Mouse (Mus musculus) midbrain, embryonic 14.5 days (tissue): ENCODE data around the gene Lpar3. TPM values are rescaled to one million over a fixed set of nuclear protein-coding genes. Genes with fewer than 3 reads are reported as not detected.

Source experiments
- ATAC-seq: fragments of 200-750 bp; cut with Nextera tagmentation; 2 replicates; pipeline ENCODE4 v1.8.0; 2017; ENCODE audit warnings: moderate number of reproducible peaks, moderate library complexity; ENCODE audit not compliant: low FRiP score, low TSS enrichment
- DNase-seq: peaks from one replicate; pipeline ENCODE4 v3.0.0-alpha.2; 2015
- H3K27ac ChIP-seq: fragments of 300-500 bp; sonication (generic); replicated peaks from 2 replicates; pipeline ENCODE4 v1.5.1; 2014; ENCODE audit warnings: mild to moderate bottlenecking, low read depth, low read length, moderate library complexity
- H3K27me3 ChIP-seq: fragments of 300-500 bp; sonication (generic); 2 replicates; pipeline ENCODE4 v1.6.1; 2014; ENCODE audit warnings: low read length, control low read depth, mixed read lengths; ENCODE audit not compliant: control insufficient read depth, insufficient read depth
- H3K36me3 ChIP-seq: fragments of 300-500 bp; sonication (generic); 2 replicates; pipeline ENCODE4 v1.6.1; 2014; ENCODE audit warnings: low read length, control low read depth; ENCODE audit not compliant: control insufficient read depth, insufficient read depth
- H3K4me1 ChIP-seq: fragments of 300-500 bp; sonication (generic); 2 replicates; pipeline ENCODE4 v1.6.1; 2014; ENCODE audit warnings: mild to moderate bottlenecking, antibody characterized with exemption, low read length, control low read depth; ENCODE audit not compliant: control insufficient read depth, insufficient read depth
- H3K4me2 ChIP-seq: fragments of 300-500 bp; sonication (generic); 2 replicates; pipeline ENCODE4 v1.6.1; 2014; ENCODE audit warnings: mild to moderate bottlenecking, low read length, moderate library complexity
- H3K4me3 ChIP-seq: fragments of 300-500 bp; sonication (generic); replicated peaks from 2 replicates; pipeline ENCODE4 v1.5.1; 2014; ENCODE audit warnings: low read depth, low read length
- H3K9ac ChIP-seq: fragments of 300-500 bp; sonication (generic); replicated peaks from 2 replicates; pipeline ENCODE4 v1.6.1; 2014; ENCODE audit warnings: mild to moderate bottlenecking, low read length, moderate library complexity
- H3K9me3 ChIP-seq: fragments of 300-500 bp; sonication (generic); 2 replicates; pipeline ENCODE4 v1.6.1; 2016; ENCODE audit warnings: low read length, control low read depth, mixed read lengths; ENCODE audit not compliant: control insufficient read depth
- WGBS: fragments of 180-500 bp; shearing (Covaris S2); extraction: QIAGEN DNeasy Blood & Tissue Kit; methylation state at CpG from one replicate; pipeline ENCODE4 v1.1.7; 2014; 5-methylcytosine and 5-hydroxymethylcytosine counted together
- polyA plus RNA-seq: library from polyadenylated mRNA; unstranded; fragments of >200 nt; fragmentation: Nextera tagmentation; extraction: Ambion mirVana; gene quantifications from 2 replicates; pipeline ENCODE4 v1.2.1, GENCODE M21; 2014

Gene Lpar3
- polyA plus RNA-seq, 1 experiment from 2014 or later, result 0.58 TPM

GRCm38 (mm10) chr3:146260203-146260602 lies 39.4 kb downstream of the Lpar3 start:
- no peak overlapping the region for H3K9ac ChIP-seq
- H3K27me3 ChIP-seq, result no peaks in the 10 kb centered on the region
- H3K27ac ChIP-seq, result no peak overlapping the region
- ATAC-seq (no peak), DNase-seq (no peak)
- 86% methylated on average over 9 of the region's 9 CpGs for WGBS
- no peaks in the 10 kb centered on the region for H3K36me3 ChIP-seq
- no peaks in the 10 kb centered on the region for H3K9me3 ChIP-seq
- no peak overlapping the region for H3K4me2 ChIP-seq
- H3K4me1 ChIP-seq, result no peaks in the 10 kb centered on the region
- H3K4me3 ChIP-seq, result no peak overlapping the region

GRCm38 (mm10) chr3:146260845-146261244 lies 40.1 kb downstream of the Lpar3 start:
- no peaks in the 10 kb centered on the region for H3K27me3 ChIP-seq
- H3K36me3 ChIP-seq, result no peaks in the 10 kb centered on the region
- no peak overlapping the region for H3K4me2 ChIP-seq
- no peaks in the 10 kb centered on the region for H3K9me3 ChIP-seq
- DNase-seq, result no peak
- ATAC-seq, result no peak
- no peak overlapping the region for H3K4me3 ChIP-seq
- H3K9ac ChIP-seq, result no peak overlapping the region
- H3K4me1 ChIP-seq, result no peaks in the 10 kb centered on the region
- H3K27ac ChIP-seq, result no peak overlapping the region
- 90% methylated on average over 11 of the region's 11 CpGs for WGBS

- Histone ChIP-seq H3K4me1 (no peaks in the 10 kb centered on the region), H3K27me3 (no peaks in the 10 kb centered on the region), H3K27ac (no peak overlapping the region), H3K4me2 (no peak overlapping the region), H3K4me3 (no peak overlapping the region), H3K36me3 (no peaks in the 10 kb centered on the region), H3K9ac (no peak overlapping the region), H3K9me3 (no peaks in the 10 kb centered on the region)
- ATAC-seq (no peak), DNase-seq (no peak)
- 63% methylated on average over 1 of the region's 1 CpGs for WGBS
Observed at GRCm38 (mm10) chr3:146262536-146262935, 41.8 kb downstream of the Lpar3 start.

GRCm38 (mm10) chr3:146264146-146264545 lies 43.4 kb downstream of the Lpar3 start:
- H3K9me3 ChIP-seq, result no peaks in the 10 kb centered on the region
- no peaks in the 10 kb centered on the region for H3K4me1 ChIP-seq
- H3K4me3 ChIP-seq, result no peak overlapping the region
- no peaks in the 10 kb centered on the region for H3K27me3 ChIP-seq
- no peak overlapping the region for H3K27ac ChIP-seq
- DNase-seq, result no peak
- H3K4me2 ChIP-seq, result no peak overlapping the region
- H3K9ac ChIP-seq, result no peak overlapping the region
- no peak for ATAC-seq
- WGBS, result 91% methylated on average over 10 of the region's 10 CpGs
- no peaks in the 10 kb centered on the region for H3K36me3 ChIP-seq

GRCm38 (mm10) chr3:146265545-146266130 lies 44.9 kb downstream of the Lpar3 start:
- ATAC-seq (no peak), DNase-seq (no peak)
- H3K27ac ChIP-seq, result no peak overlapping the region
- no peaks in the 10 kb centered on the region for H3K27me3 ChIP-seq
- H3K4me1 ChIP-seq, result no peaks in the 10 kb centered on the region
- H3K9me3 ChIP-seq, result no peaks in the 10 kb centered on the region
- H3K4me3 ChIP-seq, result no peak overlapping the region
- H3K4me2 ChIP-seq, result no peak overlapping the region
- no peaks in the 10 kb centered on the region for H3K36me3 ChIP-seq
- H3K9ac ChIP-seq, result no peak overlapping the region
- WGBS, result 85% methylated on average over 12 of the region's 12 CpGs

GRCm38 (mm10) chr3:146268024-146268801 lies 47.5 kb downstream of the Lpar3 start:
- Histone ChIP-seq H3K36me3 (no peaks in the 10 kb centered on the region), H3K27ac (no peak overlapping the region), H3K4me3 (no peak overlapping the region), H3K27me3 (no peaks in the 10 kb centered on the region), H3K9me3 (no peaks in the 10 kb centered on the region), H3K4me2 (no peak overlapping the region), H3K9ac (no peak overlapping the region), H3K4me1 (no peaks in the 10 kb centered on the region)
- WGBS, result 68% methylated on average over 14 of the region's 14 CpGs
- ATAC-seq, result peak; percentile 48; the same call in 1 of the 2 replicates
- DNase-seq, result peak; percentile 76

- H3K9ac ChIP-seq, result no peak overlapping the region
- H3K9me3 ChIP-seq, result no peaks in the 10 kb centered on the region
- H3K4me1 ChIP-seq, result peaks cover 4% of the 10 kb centered on the region; the same call in 1 of the 2 replicates
- no peak overlapping the region for H3K27ac ChIP-seq
- no peaks in the 10 kb centered on the region for H3K27me3 ChIP-seq
- H3K4me2 ChIP-seq, result no peak overlapping the region
- H3K4me3 ChIP-seq, result no peak overlapping the region
- no peaks in the 10 kb centered on the region for H3K36me3 ChIP-seq
- 87% methylated on average over 5 of the region's 5 CpGs for WGBS
- ATAC-seq (no peak), DNase-seq (no peak)
Observed at GRCm38 (mm10) chr3:146274503-146274902, 53.7 kb downstream of the Lpar3 start.

GRCm38 (mm10) chr3:146275360-146276025 lies 54.7 kb downstream of the Lpar3 start:
- no peaks in the 10 kb centered on the region for H3K27me3 ChIP-seq
- ATAC-seq (no peak), DNase-seq (no peak)
- no peak overlapping the region for H3K9ac ChIP-seq
- peaks cover 4% of the 10 kb centered on the region; the same call in 1 of the 2 replicates for H3K4me1 ChIP-seq
- WGBS, result 90% methylated on average over 11 of the region's 11 CpGs
- H3K4me2 ChIP-seq, result no peak overlapping the region
- no peak overlapping the region for H3K27ac ChIP-seq
- H3K4me3 ChIP-seq, result no peak overlapping the region
- no peaks in the 10 kb centered on the region for H3K9me3 ChIP-seq
- no peaks in the 10 kb centered on the region for H3K36me3 ChIP-seq
